Mouse (Mus musculus): ENCODE results near the gene H2afj. TPM values are rescaled to one million over a fixed set of nuclear protein-coding genes. Genes with fewer than 3 reads are reported as not detected.

Gene H2afj
- total RNA-seq, 2 experiments from 2014 or later, result 28.3 to 33.9 TPM

Small RNAs within 50 kb of the gene (microRNA-seq; reads per million reads assigned to microRNA genes)
- not detected for gene Gm44364

Other genes starting within 250 kb of the H2afj start
- gene Plbd1, start 146.3 kb upstream of the H2afj start, total RNA-seq (2021), result 10 to 100 TPM; 36.5 to 39.9 TPM
- not detected for gene Gucy2c, start 26.5 kb upstream of the H2afj start, total RNA-seq (2021)
- 10 to 100 TPM in 1 of 2 experiments, 1 to 10 TPM in 1; 8.3 to 11.5 TPM for gene Hist4h4, start 3.8 kb upstream of the H2afj start, total RNA-seq (2021)
- gene BC049715, start 19.4 kb downstream of the H2afj start, total RNA-seq (2021), result 1 to 10 TPM in 1 of 2 experiments, under 1 TPM in 1; 0.62 to 2.0 TPM
- 10 to 100 TPM; 57.0 to 63.3 TPM for gene Wbp11, start 20.0 kb downstream of the H2afj start, total RNA-seq (2021)
- not detected for gene Smco3, start 27.2 kb downstream of the H2afj start, total RNA-seq (2021)
- 10 to 100 TPM; 16.8 to 17.8 TPM for gene Art4, start 49.5 kb downstream of the H2afj start, total RNA-seq (2021)
- 100 to 1,000 TPM; 365 to 487 TPM for gene Mgp, start 67.6 kb downstream of the H2afj start, total RNA-seq (2021)
- gene Erp27, start 113.9 kb downstream of the H2afj start, total RNA-seq (2021), result not detected
- not detected for gene Pde6h, start 115.6 kb downstream of the H2afj start, total RNA-seq (2021)
- 10 to 100 TPM; 26.5 to 27.8 TPM for gene Arhgdib, start 133.7 kb downstream of the H2afj start, total RNA-seq (2021)

All from heart, postnatal 25 days (tissue).